Mouse (Mus musculus): Measurements from ENCODE around the gene Fmnl3.

The Fmnl3 gene

GRCm38 (mm10) chr15:99316314-99317266, 53.7 kb downstream of the Fmnl3 start:
- DNase-seq: peak; percentile 88 to 92

DNA sequence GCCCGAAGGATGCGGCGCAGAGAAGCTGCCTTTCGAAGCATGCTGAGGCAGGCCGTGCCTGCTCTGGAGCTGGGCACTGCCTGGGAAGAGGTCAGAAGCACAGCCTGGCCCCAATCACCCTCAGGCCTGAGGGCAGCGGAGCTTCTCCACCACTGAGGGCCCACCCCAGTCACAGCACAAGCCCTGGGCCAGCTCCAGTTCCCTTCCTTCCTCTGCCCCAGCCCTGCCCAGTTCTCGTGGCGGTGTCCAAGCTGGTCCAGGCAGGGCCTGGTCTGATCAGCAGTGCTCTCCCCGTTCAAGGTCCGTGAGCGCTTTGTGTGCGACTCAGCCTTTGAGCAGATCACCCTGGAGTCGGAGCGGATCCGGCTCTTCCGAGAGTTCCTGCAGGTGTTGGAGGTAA, 55.4 kb downstream of the Fmnl3 start:
- no peak for DNase-seq

DNA sequence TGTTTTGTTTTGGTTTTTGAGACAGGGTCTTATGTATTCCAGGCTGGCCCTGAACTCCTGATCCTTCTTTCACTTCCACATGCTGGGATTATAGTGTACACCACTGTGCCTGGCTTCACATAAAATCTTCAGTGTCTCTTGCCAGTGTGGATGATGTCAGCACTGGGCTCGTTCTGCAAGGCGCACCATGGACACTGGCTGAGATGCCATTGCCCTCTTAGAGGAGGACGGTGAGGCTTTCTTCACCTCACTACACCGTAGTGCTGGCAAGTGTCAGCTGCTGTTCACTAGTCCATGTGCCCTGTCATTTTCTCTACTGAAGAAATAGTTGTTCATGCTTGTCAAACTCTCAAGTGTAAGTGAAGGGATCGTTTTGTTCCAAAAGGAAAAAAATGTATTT, 59.7 kb downstream of the Fmnl3 start:
- no peak for DNase-seq

- DNase-seq: no peak
Measured at GRCm38 (mm10) chr15:99309549-99309948, 60.7 kb downstream of the Fmnl3 start.

- DNase-seq: no peak
Measured at GRCm38 (mm10) chr15:99307476-99307875, 62.8 kb downstream of the Fmnl3 start.

DNA sequence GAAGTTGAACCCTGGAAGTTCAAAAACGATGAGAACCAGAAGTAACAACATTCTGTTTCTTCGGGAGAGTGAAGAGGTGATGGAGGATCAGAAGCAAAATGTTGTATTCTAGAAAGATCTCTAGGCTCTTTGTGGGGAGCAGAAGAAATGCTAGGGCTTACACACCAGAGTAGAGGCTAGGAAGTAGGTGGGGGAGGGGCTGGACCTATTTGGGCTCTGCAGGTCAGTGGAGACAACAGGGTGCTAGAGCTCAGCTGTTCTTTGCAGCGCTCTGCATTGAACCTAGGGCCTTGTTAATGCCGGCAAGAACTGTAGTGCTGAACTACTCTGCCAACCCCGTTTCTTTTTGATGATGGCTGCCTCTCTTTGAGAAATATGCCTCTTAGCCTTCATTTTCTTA, 74.1 kb downstream of the Fmnl3 start:
- peak; percentile 33 to 51 for DNase-seq

GRCm38 (mm10) chr15:99295484-99295981, 74.7 kb downstream of the Fmnl3 start, which contains the start of gene Fam186b:
Gene Fam186b (minus strand): TSS chr15:99295888.
- peak; percentile 61 to 73 for DNase-seq

DNA sequence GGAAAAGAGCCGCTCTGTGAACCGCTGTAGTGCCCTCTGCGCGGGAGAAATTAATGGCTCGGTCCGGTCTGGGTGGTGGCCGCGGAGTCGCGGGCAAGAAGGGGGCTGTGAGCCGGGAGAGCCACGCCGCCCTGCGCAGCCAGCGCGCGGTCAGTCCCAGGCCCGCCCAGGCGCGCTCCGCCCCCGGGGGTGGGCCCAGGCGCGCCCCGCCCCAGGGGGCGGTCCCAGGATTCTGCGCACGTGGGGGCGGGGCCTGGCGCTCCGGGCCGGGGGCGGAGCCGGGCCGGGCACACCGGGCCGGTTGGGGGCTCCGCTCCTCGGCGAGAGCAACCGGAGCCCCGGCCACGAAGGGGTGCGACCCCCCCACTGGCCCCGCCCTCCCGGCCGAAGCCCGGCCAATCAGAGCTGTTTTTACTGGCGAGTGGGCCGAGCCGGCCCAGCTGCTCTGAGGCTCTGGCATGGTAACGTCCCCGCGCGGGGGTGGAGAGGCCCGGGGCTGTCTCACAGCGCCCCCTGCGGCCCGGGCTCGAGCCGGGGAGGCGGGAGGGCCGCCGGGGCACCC, 75.4 kb downstream of the Fmnl3 start, which contains the start of gene Prpf40b:
Gene Prpf40b (plus strand): TSS at position 275 of the 562 bp plus-strand sequence.
- DNase-seq: peak; percentile 96 to 97

DNA sequence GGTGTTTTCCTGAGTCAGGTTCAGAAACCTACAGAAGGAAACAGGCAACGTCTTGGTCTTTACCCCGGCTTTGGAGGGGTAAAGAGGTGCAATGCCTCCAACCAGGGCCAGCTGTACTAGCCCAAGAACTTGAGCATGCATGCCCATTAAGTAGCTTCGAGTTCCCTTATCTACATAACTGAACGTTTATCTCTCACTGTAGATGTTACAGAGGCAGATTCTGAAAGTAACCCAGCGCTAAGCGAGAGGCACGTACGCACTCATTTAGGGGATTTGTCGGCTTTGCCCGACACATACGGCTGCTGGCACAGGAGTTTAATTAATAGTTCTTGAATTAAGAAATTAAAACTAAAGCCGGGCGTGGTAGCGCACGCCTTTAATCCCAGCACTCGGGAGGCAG, 76.0 kb downstream of the Fmnl3 start:
- no peak for DNase-seq

GRCm38 (mm10) chr15:99290586-99290985, 79.7 kb downstream of the Fmnl3 start:
- no peak for DNase-seq

DNA sequence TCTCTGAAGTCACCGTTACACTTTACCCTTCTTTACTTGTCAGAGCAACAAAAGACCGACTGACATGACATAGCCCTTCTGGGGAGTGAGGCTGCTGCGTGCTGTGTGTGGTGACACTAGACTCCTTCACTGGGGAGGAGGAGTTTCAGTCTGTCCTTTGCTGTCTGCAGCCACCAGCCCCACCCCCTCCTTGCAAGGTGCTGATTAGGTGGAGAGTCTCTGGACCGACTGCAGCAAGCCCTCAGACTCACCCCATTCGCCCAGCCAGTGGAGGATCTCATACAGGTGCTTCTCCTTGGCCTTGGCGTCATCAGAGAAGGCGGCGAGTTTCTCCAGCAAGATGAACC, 85.1 kb downstream of the Fmnl3 start:
- no peak for DNase-seq

DNA sequence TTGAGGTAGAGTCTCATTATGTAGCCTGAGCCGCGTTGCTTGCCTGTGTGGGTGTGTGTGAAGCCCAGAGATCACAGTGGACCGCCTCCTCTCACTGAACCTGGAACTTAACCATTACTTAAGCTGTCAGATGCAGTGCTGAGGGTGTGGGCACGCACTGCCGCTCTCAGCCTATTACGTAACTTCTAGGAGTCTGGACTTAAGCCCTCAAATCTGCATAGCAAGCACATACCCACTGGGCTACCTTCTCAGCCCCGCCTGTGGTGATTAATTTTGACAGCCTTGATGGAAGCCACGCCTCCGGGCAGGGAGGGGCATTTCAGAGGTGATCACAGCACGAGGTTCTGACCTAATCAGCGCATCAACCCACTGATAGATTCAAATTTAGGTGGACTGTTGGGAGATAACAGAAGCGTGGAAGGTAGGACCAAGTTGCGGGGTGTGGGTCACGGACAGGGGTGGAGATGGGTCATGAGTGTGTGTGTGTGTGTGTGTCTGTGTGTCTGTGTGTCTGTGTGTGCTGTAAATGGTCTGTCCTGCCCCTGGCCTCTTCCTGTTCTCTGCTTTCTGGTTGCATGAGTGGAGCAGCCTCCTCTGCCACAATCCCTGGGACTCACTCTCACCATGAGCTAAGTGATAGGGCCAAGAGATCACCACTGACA, 85.6 kb downstream of the Fmnl3 start:
- DNase-seq: no peak

DNA sequence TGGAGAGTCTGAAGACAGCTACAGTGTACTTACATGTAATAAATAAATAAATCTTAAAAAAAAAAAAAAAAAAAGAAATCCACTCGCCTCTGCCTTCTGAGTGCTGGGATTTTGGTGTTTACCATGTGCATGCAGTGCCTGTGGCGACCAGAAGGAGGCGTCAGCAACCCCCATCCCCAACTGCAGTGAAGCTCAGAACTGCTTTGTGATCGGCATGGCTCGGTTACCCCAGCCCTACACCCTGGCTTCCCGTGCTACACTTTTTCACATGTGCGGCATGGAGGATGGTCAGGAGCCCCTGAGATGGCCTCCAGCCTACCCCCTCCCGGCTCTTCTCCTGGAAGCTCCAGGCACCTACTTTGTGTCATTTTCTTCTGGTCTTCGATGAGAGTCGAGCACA, 86.8 kb downstream of the Fmnl3 start:
- no peak for DNase-seq

DNA sequence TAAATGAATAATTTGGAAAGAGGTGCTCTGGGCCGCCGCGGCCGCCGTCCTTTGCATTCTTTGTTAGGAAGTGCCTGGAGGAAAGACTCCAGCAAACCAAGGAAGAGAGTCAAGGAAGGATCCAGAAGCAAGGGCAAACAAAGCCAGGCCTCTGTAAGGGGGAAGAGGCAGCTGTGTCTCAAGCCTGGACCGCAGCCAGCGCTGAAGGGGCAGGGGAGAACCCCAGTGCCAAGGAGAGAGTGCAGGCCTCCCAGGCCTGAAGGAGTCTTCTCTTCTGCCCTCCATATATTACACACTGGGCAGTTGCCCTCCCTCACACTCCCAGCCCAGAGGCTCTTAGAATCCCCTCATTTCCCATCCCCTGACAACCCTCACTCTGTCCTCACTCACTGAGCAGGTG, 92.0 kb downstream of the Fmnl3 start:
- DNase-seq: peak in 1 of 2 experiments; percentile 31

DNA sequence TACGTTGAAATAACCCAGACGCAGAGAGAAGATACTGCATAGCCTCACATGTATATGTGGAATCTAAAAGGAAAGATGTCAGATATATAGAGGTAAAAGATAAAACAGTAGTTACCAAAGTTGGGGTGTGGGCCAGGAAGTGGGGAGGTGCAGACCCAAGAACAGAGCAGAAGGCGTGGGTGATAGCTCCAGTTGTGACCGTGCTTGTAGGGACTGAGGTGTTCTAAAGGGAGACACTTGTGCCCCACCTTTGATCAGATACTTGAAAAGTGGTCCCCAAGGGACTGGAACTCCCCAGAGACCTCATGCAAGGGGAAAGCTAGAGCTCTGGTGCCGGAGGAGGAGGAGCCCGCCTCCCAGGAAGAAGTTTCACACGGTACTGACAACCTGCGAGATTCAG, 94.2 kb downstream of the Fmnl3 start:
- no peak for DNase-seq
